Comparison of ENCODE assay signal across 9 mouse cellular contexts in the genomic region with DNA sequence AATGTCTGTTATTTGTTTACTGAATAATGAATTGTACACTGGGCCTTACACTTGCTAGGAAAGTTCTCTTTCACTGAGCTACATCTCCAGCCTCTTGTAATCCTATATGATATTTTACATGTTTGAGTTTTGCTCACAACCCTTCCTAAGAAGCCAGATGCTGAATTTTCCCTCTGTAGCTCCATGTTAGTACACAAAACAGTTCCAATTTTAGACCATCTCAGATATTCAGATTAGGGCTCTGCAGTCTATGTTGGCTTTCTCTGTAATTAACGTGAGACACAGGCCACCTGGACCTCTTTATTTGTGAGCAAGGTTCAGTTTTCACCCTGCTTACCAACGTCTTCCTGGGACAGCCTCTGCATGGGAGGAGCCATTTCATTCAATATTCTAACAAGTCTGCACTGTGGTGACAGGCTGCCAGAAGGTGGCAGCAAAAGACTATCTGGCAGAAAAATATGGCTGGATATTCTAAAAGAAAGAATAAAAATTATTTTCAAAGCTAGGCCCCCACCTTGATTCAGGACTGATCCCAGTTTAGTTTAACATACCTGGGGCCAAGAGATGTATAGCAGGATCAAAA.
DNase-seq lines count a peak whose midpoint lies in the region; ATAC-seq lines count a peak whose summit lies in the region.
"Had no signal": no experiment of that assay in that cellular context is flagged by ENCODE, and none has a peak within 500 bp of the region (broad histone marks: within the 10 kb centered on the region; RNA-seq: fewer than 3 reads in every experiment).

No protein-coding gene starts in this region.

- H3K4me3 ChIP-seq in heart, embryonic 10.5 days: no peak overlapping the region
- H3K4me3 ChIP-seq in forebrain, embryonic 11.5 days (ENCODE audit: low read depth, low read length): no peak overlapping the region
- H3K4me3 ChIP-seq in intestine, embryonic 16.5 days (ENCODE audit: low read length): no peak overlapping the region
- H3K4me3 ChIP-seq: heart, embryonic 15.5 days had no signal

- intact Hi-C loops in left cerebral cortex, postnatal 14 days (cut with DNase I): no loop called here

- 2% methylated on average over 2 of the region's 2 CpGs for WGBS in heart, embryonic 10.5 days
- WGBS in forebrain, embryonic 11.5 days: 2% methylated on average over 2 of the region's 2 CpGs
- 5% methylated on average over 2 of the region's 2 CpGs for WGBS in intestine, embryonic 16.5 days

- no peaks in the 10 kb centered on the region for H3K27me3 ChIP-seq in heart, embryonic 10.5 days (ENCODE audit: insufficient read depth, poor library complexity, severe bottlenecking)
- H3K27me3 ChIP-seq in forebrain, embryonic 11.5 days (ENCODE audit: control insufficient read depth, insufficient read depth, low read length): no peaks in the 10 kb centered on the region
- H3K27me3 ChIP-seq in intestine, embryonic 16.5 days (replicated peaks; ENCODE audit: control insufficient read depth, insufficient read depth, low read length): no peaks in the 10 kb centered on the region
- H3K27me3 ChIP-seq: heart, embryonic 15.5 days had no signal

- H3K9ac ChIP-seq in forebrain, embryonic 11.5 days (ENCODE audit: low read length): no peak overlapping the region
- no peak overlapping the region for H3K9ac ChIP-seq in intestine, embryonic 16.5 days (ENCODE audit: low read depth, low read length)
- H3K9ac ChIP-seq: heart, embryonic 15.5 days had no signal

- no peaks in the 10 kb centered on the region for H3K36me3 ChIP-seq in heart, embryonic 10.5 days
- H3K36me3 ChIP-seq in forebrain, embryonic 11.5 days (ENCODE audit: control insufficient read depth, insufficient read depth, low read length): no peaks in the 10 kb centered on the region
- H3K36me3 ChIP-seq in intestine, embryonic 16.5 days (ENCODE audit: control insufficient read depth, insufficient read depth, low read length): no peaks in the 10 kb centered on the region
- H3K36me3 ChIP-seq: heart, embryonic 15.5 days had no signal

- DNase-seq in heart, adult 18-20 months: peak; percentile 2 to 55
- DNase-seq in heart, embryonic 10.5 days (ENCODE audit: low spot score): no peak
- peak; percentile 51 for DNase-seq in adrenal gland, postnatal 14 days
- DNase-seq in forebrain, embryonic 11.5 days (ENCODE audit: low spot score): peak; percentile 48
- peak; percentile 42 to 56 for DNase-seq in left cerebral cortex, postnatal 14 days (ENCODE audit: low spot score in 2 of 2)
- peak; percentile 18 for DNase-seq in neural tube, embryonic 10.5 days (ENCODE audit: extremely low spot score, low spot score)
- no peak for DNase-seq in spleen, postnatal 4 days (ENCODE audit: low spot score in 2 of 2)

- no peaks in the 10 kb centered on the region for H3K4me1 ChIP-seq in heart, embryonic 10.5 days
- no peaks in the 10 kb centered on the region for H3K4me1 ChIP-seq in forebrain, embryonic 11.5 days (replicated peaks; ENCODE audit: control insufficient read depth, insufficient read depth, low read length)
- no peaks in the 10 kb centered on the region for H3K4me1 ChIP-seq in intestine, embryonic 16.5 days (ENCODE audit: control insufficient read depth, insufficient read depth, low read length)
- H3K4me1 ChIP-seq: heart, embryonic 15.5 days had no signal

- H3K27ac ChIP-seq in heart, embryonic 10.5 days: no peak overlapping the region
- no peak overlapping the region for H3K27ac ChIP-seq in forebrain, embryonic 11.5 days (ENCODE audit: low read depth, low read length)
- H3K27ac ChIP-seq in intestine, embryonic 16.5 days (ENCODE audit: low read length): no peak overlapping the region
- H3K27ac ChIP-seq: heart, embryonic 15.5 days had no signal

- no peaks in the 10 kb centered on the region for H3K9me3 ChIP-seq in heart, embryonic 10.5 days
- no peaks in the 10 kb centered on the region for H3K9me3 ChIP-seq in forebrain, embryonic 11.5 days (ENCODE audit: control insufficient read depth, low read length)
- H3K9me3 ChIP-seq in intestine, embryonic 16.5 days (ENCODE audit: control insufficient read depth, low read length): no peaks in the 10 kb centered on the region
- H3K9me3 ChIP-seq: heart, embryonic 15.5 days had no signal

- no peak overlapping the region for H3K4me2 ChIP-seq in forebrain, embryonic 11.5 days (ENCODE audit: low read depth, low read length, severe bottlenecking)
- H3K4me2 ChIP-seq in intestine, embryonic 16.5 days (ENCODE audit: low read depth, low read length): no peak overlapping the region
- H3K4me2 ChIP-seq: heart, embryonic 15.5 days had no signal

- ATAC-seq in forebrain, embryonic 11.5 days (replicated peaks; ENCODE audit: low FRiP score): peak; percentile 64; the same call in 1 of the 2 replicates
- peak; percentile 87 for ATAC-seq in intestine, embryonic 16.5 days

Comparison
In these comparisons a context has a peak if more than half of its experiments do, and no peak if none do; other contexts are left out.
1. DNase-seq: peak in heart, adult 18-20 months (2 of 2), adrenal gland, postnatal 14 days (single experiment), forebrain, embryonic 11.5 days (single experiment), left cerebral cortex, postnatal 14 days (2 of 2) and neural tube, embryonic 10.5 days (single experiment); none in heart, embryonic 10.5 days (single experiment) and spleen, postnatal 4 days (0 of 2).